Mouse (Mus musculus) ZHBTc4 (cell line): ENCODE measurements around the gene Zdhhc4.
A peak's percentile ranks its signal among the peaks of the same experiment; 100 is the strongest.

Source experiments
- DNase-seq: peaks from one replicate; pipeline ENCODE4 v3.0.0-alpha.2; 2011; ENCODE audit warnings: low read depth, low spot score

Gene Zdhhc4

GRCm38 (mm10) chr5:143328690-143329495, at the start of gene Zdhhc4:
Zdhhc4 (minus strand) TSS chr5:143329256.
- peak; percentile 91 for DNase-seq

DNA sequence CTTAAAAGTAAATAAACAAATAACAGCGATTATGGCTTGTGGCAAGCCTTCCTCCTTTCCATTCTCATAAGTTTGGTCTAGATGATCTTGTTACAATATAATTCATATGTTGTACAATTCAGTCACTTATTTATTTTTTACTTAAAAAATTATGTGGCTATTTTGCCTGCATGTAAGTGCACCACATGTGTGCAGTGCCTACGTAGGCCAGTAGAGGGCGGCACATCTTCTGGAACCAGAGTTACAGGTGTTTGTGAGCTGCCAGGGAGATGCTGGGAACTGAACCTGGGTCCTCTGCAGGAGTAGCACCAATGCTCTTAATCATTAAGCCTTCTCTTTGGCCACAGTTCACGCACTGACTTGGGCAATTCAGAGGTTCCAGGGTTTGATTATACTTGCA, 47.1 kb upstream of the Zdhhc4 start:
- DNase-seq, result peak; percentile 70

GRCm38 (mm10) chr5:143375242-143375641, 46.2 kb upstream of the Zdhhc4 start:
- peak; percentile 80 for DNase-seq

DNA sequence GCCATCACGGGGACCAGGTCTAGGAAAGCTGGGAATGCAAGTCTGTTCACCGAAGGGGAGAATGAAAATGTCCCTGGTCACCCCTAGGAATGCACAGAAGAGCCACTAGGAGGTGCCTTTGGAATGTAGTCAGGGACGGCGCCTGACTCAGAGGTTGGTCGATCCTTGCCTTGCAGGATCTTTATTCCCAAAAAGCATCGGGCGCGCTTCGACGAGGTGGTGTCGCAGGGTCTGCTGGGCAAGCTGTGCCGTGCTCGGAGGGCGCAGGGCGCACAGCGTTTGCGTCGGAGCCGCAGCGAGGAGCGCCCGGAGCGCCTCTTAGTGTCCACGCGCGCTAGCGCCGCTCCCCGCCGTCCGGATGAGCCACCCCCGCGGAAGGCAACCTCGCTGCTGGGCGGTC, 43.8 kb upstream of the Zdhhc4 start:
- peak; percentile 84 for DNase-seq

GRCm38 (mm10) chr5:143371146-143371510, 42.1 kb upstream of the Zdhhc4 start:
- DNase-seq, result no peak

- DNase-seq, result no peak
These were observed 41.5 kb upstream of the Zdhhc4 start for GRCm38 (mm10) chr5:143370416-143371145.

GRCm38 (mm10) chr5:143369611-143370255, 40.7 kb upstream of the Zdhhc4 start:
- peak; percentile 72 for DNase-seq

DNA sequence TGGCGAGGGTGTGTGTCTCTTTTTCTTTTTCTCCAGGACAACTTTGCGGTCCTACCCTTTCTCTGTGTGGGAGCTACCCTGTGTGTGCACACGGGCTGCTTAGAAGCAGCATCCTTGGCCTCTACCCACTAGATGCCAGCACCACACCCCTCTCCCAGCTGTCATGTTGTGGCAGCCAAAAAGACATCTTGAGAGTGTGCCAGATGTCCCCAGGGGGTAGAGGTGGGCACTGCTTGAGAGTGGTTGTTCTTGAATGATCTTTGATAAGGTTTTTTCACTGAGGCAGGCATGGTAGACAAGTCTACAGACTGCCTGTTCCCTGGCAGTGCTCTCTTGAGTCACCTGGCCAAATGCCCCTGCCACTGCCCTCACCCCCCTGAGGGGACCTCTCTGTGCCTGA, 38.9 kb upstream of the Zdhhc4 start:
- no peak for DNase-seq

- no peak for DNase-seq
These were observed 34.9 kb upstream of the Zdhhc4 start for GRCm38 (mm10) chr5:143363678-143364615.

- DNase-seq, result no peak
These were observed 32.4 kb upstream of the Zdhhc4 start for GRCm38 (mm10) chr5:143361428-143361827.

GRCm38 (mm10) chr5:143360000-143360399, 30.9 kb upstream of the Zdhhc4 start:
- peak; percentile 80 for DNase-seq

GRCm38 (mm10) chr5:143359263-143359662, 30.2 kb upstream of the Zdhhc4 start:
- peak; percentile 60 for DNase-seq

- peak; percentile 49 for DNase-seq
These were observed 28.5 kb upstream of the Zdhhc4 start for GRCm38 (mm10) chr5:143357564-143357963.

DNA sequence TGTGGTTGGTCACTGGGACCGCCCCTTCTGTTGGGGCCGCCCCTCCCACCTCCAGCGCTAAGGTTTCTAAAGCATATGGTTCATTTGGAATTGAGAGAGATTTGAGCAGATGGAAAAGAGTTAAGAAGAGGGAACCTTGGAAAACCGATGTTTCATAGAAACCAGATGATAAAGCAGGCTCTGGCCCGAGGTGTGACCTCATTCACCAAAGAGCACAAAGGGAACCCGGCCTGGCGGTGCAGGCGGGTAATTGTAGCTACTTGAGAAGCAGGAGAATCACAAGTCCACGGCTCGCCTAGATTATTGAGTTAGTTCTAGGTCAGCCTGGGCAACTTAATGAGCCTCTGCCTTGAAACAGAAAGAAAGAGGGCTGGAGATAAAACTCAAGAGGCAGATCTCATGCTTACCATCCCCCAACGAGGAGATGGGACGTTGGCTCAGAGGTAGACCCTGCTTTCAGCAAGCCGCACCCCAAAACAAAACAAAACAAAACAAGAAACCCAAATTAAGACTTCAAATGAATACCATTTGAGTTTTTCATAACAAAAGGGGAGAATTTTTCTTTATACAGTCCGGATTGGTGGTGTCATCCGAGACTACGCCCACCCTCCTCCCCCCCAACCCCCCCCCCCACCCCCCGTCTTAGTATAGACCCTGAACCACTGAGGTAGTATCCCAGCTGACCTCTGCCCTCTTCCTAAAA, 27.8 kb upstream of the Zdhhc4 start, which contains the start of gene Grid2ip:
Grid2ip (plus strand) TSS at position 653 of the 703 bp plus-strand sequence.
- peak; percentile 67 for DNase-seq

DNA sequence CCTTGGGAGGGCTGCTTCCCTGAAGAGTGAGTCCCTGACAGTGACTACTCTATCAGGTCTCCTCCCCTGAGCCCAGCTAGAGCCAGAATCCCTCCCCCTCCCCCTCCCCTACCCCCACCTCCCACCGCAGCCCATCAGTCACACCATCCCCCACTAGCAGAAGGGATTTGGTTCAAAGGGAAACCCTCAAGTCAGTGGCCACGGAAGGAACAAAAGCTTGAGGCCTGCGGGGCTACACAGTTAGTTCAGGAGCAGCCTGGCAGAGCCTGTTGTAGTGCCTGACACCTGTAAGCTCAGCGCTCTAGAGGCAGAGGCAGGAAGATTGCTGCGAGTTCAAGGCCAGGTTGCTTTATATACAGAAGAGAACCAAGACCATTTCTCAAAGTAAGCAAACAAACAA, 27.0 kb upstream of the Zdhhc4 start:
- peak; percentile 47 for DNase-seq

DNA sequence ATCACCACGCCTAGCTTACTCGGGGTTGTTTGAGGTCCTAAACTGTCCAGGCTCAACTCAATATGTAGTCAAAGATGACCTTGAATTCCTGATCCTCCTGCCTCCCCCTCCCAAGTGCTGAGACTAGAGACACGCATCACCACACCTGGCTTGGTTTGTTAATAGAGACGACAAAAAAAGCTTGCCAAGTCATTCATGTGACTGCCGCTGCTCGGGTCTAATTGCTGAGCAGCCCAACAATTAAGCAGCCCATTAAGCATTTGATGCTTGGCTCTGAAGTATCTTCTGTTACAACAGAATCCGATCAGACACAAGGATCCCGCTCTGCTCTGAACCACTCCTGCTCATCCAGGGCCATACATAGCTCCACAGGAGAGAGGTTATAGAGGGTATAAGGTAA, 17.3 kb upstream of the Zdhhc4 start:
- peak; percentile 73 for DNase-seq

DNA sequence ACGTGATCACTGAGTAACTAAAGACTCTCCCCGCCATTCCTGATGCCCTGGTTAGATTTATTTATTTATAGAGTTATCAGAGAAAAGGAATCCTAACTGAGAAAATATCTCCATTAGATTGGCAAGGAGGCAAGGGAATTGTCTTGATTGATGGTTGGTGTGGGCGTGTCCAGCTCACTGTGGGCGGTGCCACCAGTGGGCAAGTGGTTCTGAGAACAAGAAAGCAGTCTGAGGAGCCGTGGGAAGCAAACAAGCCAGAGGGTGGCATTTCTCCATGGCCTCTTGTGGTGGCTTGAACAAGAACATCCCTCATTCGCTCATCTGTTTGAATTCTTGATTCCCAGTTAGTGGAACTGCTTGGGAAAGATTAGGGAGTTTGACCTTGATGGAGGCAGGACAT, 10.5 kb upstream of the Zdhhc4 start:
- peak; percentile 69 for DNase-seq

- peak; percentile 71 for DNase-seq
These were observed 7.5 kb upstream of the Zdhhc4 start for GRCm38 (mm10) chr5:143336559-143336958.

GRCm38 (mm10) chr5:143335089-143335460, 6.0 kb upstream of the Zdhhc4 start:
- DNase-seq, result peak; percentile 23

- DNase-seq, result peak; percentile 42
These were observed 5.5 kb upstream of the Zdhhc4 start for GRCm38 (mm10) chr5:143334418-143335088.
